Mouse (Mus musculus) olfactory bulb, adult 2 months (tissue): Measurements from ENCODE around the gene Stk19.

Experiments
- CTCF ChIP-seq: fragments of 200-500 bp; IDR thresholded peaks from 2 replicates; pipeline ENCODE4 v1.5.1; 2012; ENCODE audit warnings: low read depth, mild to moderate bottlenecking, low read length, moderate library complexity; ENCODE audit not compliant: insufficient read depth
- POLR2A ChIP-seq: fragments of 200-500 bp; IDR thresholded peaks from 2 replicates; pipeline ENCODE4 v1.6.1; 2012; ENCODE audit warnings: mild to moderate bottlenecking, low read depth, low read length, moderate library complexity; ENCODE audit not compliant: insufficient read depth

- no peak for TF ChIP-seq CTCF
- no peak for TF ChIP-seq POLR2A
Measured at GRCm38 (mm10) chr17:34799531-34799925, 37.2 kb downstream of the Stk19 start.
